Mouse (Mus musculus) adrenal gland, postnatal 14 days (tissue): ENCODE measurements around the gene Trim52. TPM values are rescaled to one million over a fixed set of nuclear protein-coding genes. Genes with fewer than 3 reads are reported as not detected.

ENCODE experiments used
- total RNA-seq: library from RNA; stranded (reverse); gene quantifications from 2 replicates; pipeline ENCODE4 v1.2.3, GENCODE M21; 2021

The Trim52 gene
- total RNA-seq, 1 experiment from 2014 or later = not detected

Other genes starting within 250 kb of the Trim52 start
- gene Spry2, start 209.4 kb upstream of the Trim52 start, total RNA-seq = 36.8 and 38.0 TPM in 2 replicates